Mouse (Mus musculus) limb, embryonic 13.5 days (tissue): ENCODE data around the gene Brd4. TPM values are rescaled to one million over a fixed set of nuclear protein-coding genes. Genes with fewer than 3 reads are reported as not detected.

Experiments
- ATAC-seq: fragments of 200-750 bp; cut with Nextera tagmentation; 2 replicates; pipeline ENCODE4 v1.8.0; 2017; ENCODE audit warnings: low read depth, moderate number of reproducible peaks, moderate TSS enrichment; ENCODE audit not compliant: low FRiP score
- H3K27ac ChIP-seq: fragments of 300-500 bp; sonication (generic); 2 replicates; pipeline ENCODE4 v1.5.1; 2015; ENCODE audit warnings: inconsistent platforms, mild to moderate bottlenecking, moderate library complexity
- H3K27me3 ChIP-seq: fragments of 300-500 bp; sonication (generic); 2 replicates; pipeline ENCODE4 v1.6.1; 2015; ENCODE audit warnings: mild to moderate bottlenecking, inconsistent platforms
- H3K36me3 ChIP-seq: fragments of 300-500 bp; sonication (generic); 2 replicates; pipeline ENCODE4 v1.6.1; 2015; ENCODE audit warnings: inconsistent platforms, mild to moderate bottlenecking, moderate library complexity
- H3K4me1 ChIP-seq: fragments of 300-500 bp; sonication (generic); 2 replicates; pipeline ENCODE4 v1.6.1; 2015; ENCODE audit warnings: inconsistent platforms
- H3K4me2 ChIP-seq: fragments of 300-500 bp; sonication (generic); replicated peaks from 2 replicates; pipeline ENCODE4 v1.6.1; 2015; ENCODE audit warnings: inconsistent platforms, mild to moderate bottlenecking, moderate library complexity
- H3K4me3 ChIP-seq: fragments of 300-500 bp; sonication (generic); 2 replicates; pipeline ENCODE4 v1.5.1; 2015; ENCODE audit warnings: moderate library complexity, mild to moderate bottlenecking, inconsistent platforms
- H3K9ac ChIP-seq: fragments of 300-500 bp; sonication (generic); 2 replicates; pipeline ENCODE4 v1.6.1; 2015; ENCODE audit warnings: mild to moderate bottlenecking, inconsistent platforms
- H3K9me3 ChIP-seq: fragments of 300-500 bp; sonication (generic); 2 replicates; pipeline ENCODE4 v1.6.1; 2016; ENCODE audit warnings: inconsistent platforms
- WGBS: fragments of 180-500 bp; shearing (Covaris S2); methylation state at CpG from one replicate; pipeline ENCODE4 v1.1.7; 2015; 5-methylcytosine and 5-hydroxymethylcytosine counted together
- polyA plus RNA-seq: library from polyadenylated mRNA; unstranded; fragments of >200 nt; fragmentation: Nextera tagmentation; extraction: Ambion mirVana; gene quantifications from 2 replicates; pipeline ENCODE4 v1.2.1, GENCODE M21; 2015

Brd4 gene
- 99.1 and 109 TPM in 2 replicates for polyA plus RNA-seq

- no peaks in the 10 kb centered on the region for H3K27me3 ChIP-seq
- H3K9me3 ChIP-seq = no peaks in the 10 kb centered on the region
Measured at GRCm38 (mm10) chr17:32284262-32285137, at the start of gene Brd4. Gene Brd4 (minus strand): TSS chr17:32284722.

DNA sequence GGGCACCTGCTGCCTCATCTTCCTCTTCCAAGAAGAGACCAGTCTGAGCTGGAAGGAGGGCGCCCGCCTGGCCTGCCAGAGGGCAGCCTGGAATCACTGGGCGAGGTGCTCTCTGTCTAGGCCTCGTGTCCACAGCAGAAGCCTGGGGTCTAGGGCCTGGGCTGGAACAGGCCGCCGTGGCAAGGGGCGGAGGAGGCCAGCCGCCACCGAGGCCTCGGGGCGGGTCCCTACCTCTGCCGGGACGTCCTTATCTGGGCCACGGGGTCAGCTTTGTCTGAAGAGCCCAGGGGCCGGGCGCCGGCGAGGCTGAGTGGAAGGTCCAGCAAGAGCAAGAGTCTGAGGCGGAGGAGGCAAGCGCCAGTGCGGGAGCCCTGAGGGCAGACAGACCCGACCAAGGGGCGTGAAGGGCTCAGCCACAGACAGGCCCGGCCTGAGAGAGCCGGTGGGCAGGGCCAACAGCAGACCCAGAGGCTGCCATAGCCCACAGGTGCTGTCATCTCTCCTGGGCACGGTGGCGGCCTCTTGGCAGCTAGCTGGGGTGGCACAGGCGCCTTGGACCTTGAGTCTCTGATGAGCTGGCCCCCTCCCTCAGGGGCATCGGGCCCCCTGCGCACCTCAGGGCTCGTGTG is 49.3 kb upstream of the Brd4 start:
- H3K36me3 ChIP-seq = peaks cover 95% of the 10 kb centered on the region
- H3K4me2 ChIP-seq = no peak overlapping the region
- H3K4me1 ChIP-seq = no peaks in the 10 kb centered on the region
- no peaks in the 10 kb centered on the region for H3K9me3 ChIP-seq
- WGBS = 89% methylated on average over 31 of the region's 31 CpGs
- no peak overlapping the region for H3K4me3 ChIP-seq
- no peaks in the 10 kb centered on the region for H3K27me3 ChIP-seq
- no peak for ATAC-seq
- H3K27ac ChIP-seq = no peak overlapping the region
- no peak overlapping the region for H3K9ac ChIP-seq

More at GRCm38 (mm10) chr17:32284262-32285137, at the start of gene Brd4:
- H3K27ac ChIP-seq = peak within 1 kb of the TSS; percentile 99
- peaks cover 30% of the 10 kb centered on the region for H3K4me1 ChIP-seq
- peak within 1 kb of the TSS; percentile 81 for H3K4me2 ChIP-seq
- peak within 1 kb of the TSS; percentile 94 for H3K4me3 ChIP-seq
- peak within 1 kb of the TSS; percentile 98 for H3K9ac ChIP-seq
- peak; percentile 91 for ATAC-seq
- H3K36me3 ChIP-seq = no peaks in the 10 kb centered on the region
- under 1% methylated on average over 87 of the region's 100 CpGs for WGBS

DNA sequence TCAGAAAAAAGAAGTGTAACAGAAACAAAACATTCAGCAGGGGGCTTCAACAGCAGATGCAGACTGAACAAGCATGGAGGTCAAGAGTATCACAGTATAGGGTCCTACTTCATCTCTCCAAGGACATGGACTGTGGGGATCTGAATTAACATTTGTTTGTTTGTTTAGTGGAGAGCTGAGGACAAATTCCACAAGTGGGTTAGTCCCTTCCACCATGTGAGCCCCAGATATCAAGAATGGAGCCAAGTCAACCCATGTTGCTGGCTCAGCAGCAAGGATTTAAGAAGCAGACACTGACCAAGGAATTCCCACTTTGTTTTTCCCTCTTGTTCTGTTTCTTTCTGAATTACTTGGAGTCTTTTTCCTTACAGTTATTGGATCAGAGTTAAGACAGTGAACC is 43.0 kb upstream of the Brd4 start:
- no peak overlapping the region for H3K4me2 ChIP-seq
- H3K4me3 ChIP-seq = no peak overlapping the region
- no peak overlapping the region for H3K27ac ChIP-seq
- ATAC-seq = no peak
- H3K9ac ChIP-seq = no peak overlapping the region
- peaks cover 85% of the 10 kb centered on the region for H3K36me3 ChIP-seq
- no peaks in the 10 kb centered on the region for H3K4me1 ChIP-seq
- no peaks in the 10 kb centered on the region for H3K27me3 ChIP-seq
- H3K9me3 ChIP-seq = no peaks in the 10 kb centered on the region

- peaks cover 23% of the 10 kb centered on the region for H3K4me1 ChIP-seq
- H3K9me3 ChIP-seq = no peaks in the 10 kb centered on the region
- WGBS = 91% methylated on average over 1 of the region's 1 CpGs
- no peak overlapping the region for H3K4me3 ChIP-seq
- ATAC-seq = no peak
- H3K27me3 ChIP-seq = no peaks in the 10 kb centered on the region
- no peak overlapping the region for H3K27ac ChIP-seq
- no peak overlapping the region for H3K4me2 ChIP-seq
- H3K36me3 ChIP-seq = peaks cover 44% of the 10 kb centered on the region
- H3K9ac ChIP-seq = no peak overlapping the region
Measured at GRCm38 (mm10) chr17:32322809-32323208, 38.3 kb upstream of the Brd4 start.

GRCm38 (mm10) chr17:32321836-32322235 is 37.3 kb upstream of the Brd4 start:
- Histone ChIP-seq H3K27me3 (no peaks in the 10 kb centered on the region), H3K4me2 (peak overlapping the region; percentile 92), H3K27ac (peak overlapping the region; percentile 85), H3K9ac (peak overlapping the region; percentile 94), H3K4me3 (peak overlapping the region; percentile 87), H3K36me3 (peaks cover 45% of the 10 kb centered on the region), H3K9me3 (no peaks in the 10 kb centered on the region), H3K4me1 (peaks cover 23% of the 10 kb centered on the region)
- no peak for ATAC-seq
- WGBS = 15% methylated on average over 6 of the region's 6 CpGs

DNA sequence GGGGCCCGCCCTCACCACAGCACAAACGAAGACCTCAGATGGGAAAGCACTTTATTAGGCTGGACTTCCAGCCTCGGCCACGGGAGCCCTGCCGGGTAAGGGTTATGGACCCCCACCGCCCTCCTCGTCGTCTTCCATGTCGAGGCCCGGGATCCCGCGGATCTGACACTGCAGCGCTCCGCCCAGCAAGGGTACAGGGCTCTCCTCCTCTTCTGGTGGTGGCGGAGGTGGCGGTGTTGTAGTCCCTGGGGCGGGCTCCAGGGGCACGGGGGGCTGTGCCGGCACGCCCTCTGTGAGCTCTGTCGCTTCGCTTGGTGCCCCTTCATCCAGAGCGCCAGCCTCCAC is 36.8 kb upstream of the Brd4 start:
- Histone ChIP-seq H3K36me3 (peaks cover 45% of the 10 kb centered on the region), H3K27me3 (no peaks in the 10 kb centered on the region), H3K9me3 (no peaks in the 10 kb centered on the region), H3K9ac (peak overlapping the region; percentile 94), H3K4me2 (peak overlapping the region; percentile 92), H3K27ac (peak overlapping the region; percentile 85), H3K4me3 (peak overlapping the region; percentile 87), H3K4me1 (peaks cover 23% of the 10 kb centered on the region)
- ATAC-seq = peak; percentile 75
- 0% methylated on average over 23 of the region's 23 CpGs for WGBS

- peak; percentile 98 for ATAC-seq
- under 1% methylated on average over 83 of the region's 83 CpGs for WGBS
- H3K4me3 ChIP-seq = peak within 1 kb of the TSS; percentile 87
- H3K27ac ChIP-seq = peak within 1 kb of the TSS; percentile 95
- H3K4me2 ChIP-seq = peak within 1 kb of the TSS; percentile 92
- peaks cover 45% of the 10 kb centered on the region for H3K36me3 ChIP-seq
- no peaks in the 10 kb centered on the region for H3K27me3 ChIP-seq
- no peaks in the 10 kb centered on the region for H3K9me3 ChIP-seq
- H3K4me1 ChIP-seq = peaks cover 23% of the 10 kb centered on the region
- H3K9ac ChIP-seq = peak within 1 kb of the TSS; percentile 94
Measured at GRCm38 (mm10) chr17:32320597-32321389, 36.3 kb upstream of the Brd4 start, which contains the start of gene Akap8. Gene Akap8 (minus strand): TSS chr17:32321238.

DNA sequence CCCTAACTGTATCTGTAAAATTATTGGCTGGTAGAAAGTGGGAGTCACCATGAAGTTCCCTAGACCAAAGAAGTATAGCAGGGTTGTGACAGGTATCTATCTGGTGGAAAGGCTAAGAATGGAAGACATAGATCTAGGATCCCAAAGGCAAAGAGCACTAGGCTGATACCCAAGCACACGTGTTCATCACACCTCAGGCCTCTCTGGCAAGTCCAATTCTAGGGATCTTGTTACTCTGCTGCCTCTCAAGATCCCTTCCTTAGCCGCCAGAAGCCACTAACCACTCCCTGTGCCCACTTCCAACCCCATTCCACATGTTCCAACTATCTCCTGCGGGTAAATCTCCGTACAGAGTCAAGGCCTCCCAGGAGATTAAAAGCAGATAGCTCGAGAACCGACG is 35.4 kb upstream of the Brd4 start:
- Histone ChIP-seq H3K4me3 (peak overlapping the region; percentile 87), H3K4me1 (peaks cover 23% of the 10 kb centered on the region), H3K27me3 (no peaks in the 10 kb centered on the region), H3K9me3 (no peaks in the 10 kb centered on the region), H3K9ac (peak overlapping the region; percentile 94), H3K4me2 (peak overlapping the region; percentile 92), H3K27ac (peak overlapping the region; percentile 95; the same call in 1 of the 2 replicates), H3K36me3 (peaks cover 47% of the 10 kb centered on the region)
- ATAC-seq = no peak
- WGBS = under 1% methylated on average over 7 of the region's 7 CpGs

DNA sequence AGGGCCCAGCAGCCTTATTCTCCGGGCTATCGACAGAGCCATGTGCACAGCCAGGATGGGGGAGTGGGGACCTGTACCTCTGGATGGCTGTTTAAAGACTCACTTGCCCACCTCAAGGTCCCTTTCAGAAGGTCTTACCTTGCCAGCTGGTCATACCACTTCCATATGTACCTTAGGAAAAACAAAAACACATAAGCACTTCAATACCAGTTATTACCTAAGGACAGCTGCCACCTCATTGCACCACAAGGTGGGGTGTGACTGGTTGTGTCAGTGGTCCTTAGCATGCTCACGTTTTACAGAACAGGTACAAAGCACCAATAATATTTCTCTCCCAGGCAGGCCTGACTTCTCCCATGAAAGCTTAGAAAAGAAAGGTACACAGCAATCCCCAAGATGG is 33.2 kb upstream of the Brd4 start:
- Histone ChIP-seq H3K27ac (no peak overlapping the region), H3K9me3 (no peaks in the 10 kb centered on the region), H3K4me1 (peaks cover 23% of the 10 kb centered on the region), H3K27me3 (no peaks in the 10 kb centered on the region), H3K9ac (no peak overlapping the region), H3K4me3 (no peak overlapping the region), H3K4me2 (no peak overlapping the region), H3K36me3 (peaks cover 54% of the 10 kb centered on the region)
- ATAC-seq = no peak
- 83% methylated on average over 3 of the region's 3 CpGs for WGBS

DNA sequence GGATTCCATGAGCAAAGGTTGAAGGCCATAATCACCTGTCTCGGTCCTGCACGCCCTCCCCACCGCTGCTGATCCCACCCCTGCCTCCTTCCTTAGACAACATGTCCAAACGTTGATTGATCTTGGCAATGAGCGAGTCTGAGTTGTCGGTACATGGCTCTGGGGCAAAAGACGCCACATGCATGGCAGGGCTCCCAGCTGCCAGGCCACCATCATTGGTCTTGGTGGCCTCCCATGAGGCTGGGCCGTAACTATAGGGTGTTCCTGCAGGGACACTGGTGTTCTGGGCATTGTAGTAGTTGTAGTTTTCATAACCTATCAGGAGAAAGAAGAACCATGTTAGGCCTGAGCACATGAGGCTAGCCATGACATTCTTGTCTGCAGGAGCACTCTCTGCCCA is 32.5 kb upstream of the Brd4 start:
- Histone ChIP-seq H3K27ac (no peak overlapping the region), H3K9ac (no peak overlapping the region), H3K4me2 (no peak overlapping the region), H3K27me3 (no peaks in the 10 kb centered on the region), H3K4me3 (no peak overlapping the region), H3K36me3 (peaks cover 61% of the 10 kb centered on the region), H3K4me1 (peaks cover 20% of the 10 kb centered on the region), H3K9me3 (no peaks in the 10 kb centered on the region)
- no peak for ATAC-seq
- WGBS = 97% methylated on average over 8 of the region's 8 CpGs

DNA sequence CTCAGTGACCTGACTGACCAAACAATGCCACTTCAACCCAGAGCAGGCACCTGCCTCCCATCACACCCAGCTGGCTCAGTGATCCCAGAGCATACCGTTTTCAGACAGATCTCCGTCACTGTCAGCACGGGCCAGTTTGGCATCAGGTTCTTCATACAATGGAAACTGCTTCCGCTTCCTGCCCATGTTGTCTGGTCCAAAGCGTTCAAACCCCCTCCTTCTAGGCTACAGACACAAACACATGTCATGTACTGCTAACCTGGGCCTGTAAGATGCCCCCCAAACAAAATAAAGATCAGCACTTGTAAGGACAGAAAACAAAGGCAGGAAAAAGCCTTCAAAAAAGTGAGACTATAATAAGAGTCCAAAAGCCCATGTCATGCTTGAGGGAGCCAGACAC is 31.0 kb upstream of the Brd4 start:
- no peaks in the 10 kb centered on the region for H3K9me3 ChIP-seq
- H3K36me3 ChIP-seq = peaks cover 75% of the 10 kb centered on the region
- no peaks in the 10 kb centered on the region for H3K27me3 ChIP-seq
- H3K4me3 ChIP-seq = no peak overlapping the region
- WGBS = 95% methylated on average over 5 of the region's 5 CpGs
- no peak overlapping the region for H3K9ac ChIP-seq
- peaks cover 15% of the 10 kb centered on the region for H3K4me1 ChIP-seq
- no peak overlapping the region for H3K4me2 ChIP-seq
- H3K27ac ChIP-seq = no peak overlapping the region
- no peak for ATAC-seq

GRCm38 (mm10) chr17:32313892-32314291 is 29.4 kb upstream of the Brd4 start:
- H3K4me2 ChIP-seq = no peak overlapping the region
- H3K9me3 ChIP-seq = no peaks in the 10 kb centered on the region
- H3K4me1 ChIP-seq = peaks cover 5% of the 10 kb centered on the region
- no peak for ATAC-seq
- H3K27me3 ChIP-seq = no peaks in the 10 kb centered on the region
- H3K36me3 ChIP-seq = peaks cover 92% of the 10 kb centered on the region
- H3K9ac ChIP-seq = no peak overlapping the region
- WGBS = 84% methylated on average over 5 of the region's 5 CpGs
- H3K27ac ChIP-seq = no peak overlapping the region
- H3K4me3 ChIP-seq = no peak overlapping the region
